Mouse (Mus musculus) embryo, embryonic 11.5 days (tissue): ENCODE measurements at regions not wholly inside any gene's neighbourhood (a gene's known extent, or its start where the extent isn't known, plus 50 kb on each side); places are given as distances from the start of the nearest gene placed in this dataset.
"Not testable (repeated sequence)": the region's sequence is repeated elsewhere in the genome, so short reads cannot be mapped to it uniquely, and the experiment has no call there.

Experiments used
- DNase-seq: peaks from one replicate; pipeline ENCODE4 v3.0.0-alpha.2; 2012; ENCODE audit warnings: low read depth, low spot score

- DNase-seq = no peak
Measured at GRCm38 (mm10) chr8:37237306-37237705, 243.9 kb downstream of the AI429214 start.

GRCm38 (mm10) chr8:37239354-37239753 is 245.9 kb downstream of the AI429214 start:
- no peak for DNase-seq

- DNase-seq = not testable (repeated sequence)
Measured at GRCm38 (mm10) chr8:37251234-37251633, 257.8 kb downstream of the AI429214 start.

GRCm38 (mm10) chr8:37291069-37291850 is 297.9 kb downstream of the AI429214 start:
- DNase-seq = no peak
